Mouse (Mus musculus): ENCODE measurements around the gene Spata18.

- TF ChIP-seq POLR2AphosphoS2 (IDR thresholded peaks at IDR 0.05; ENCODE audit: insufficient read length, low read depth) (no peak), MYOG (IDR thresholded peaks at IDR 0.05; ENCODE audit: control insufficient read depth in 1 of 3, insufficient read depth in 1 of 3, insufficient read length in 2 of 3, low read depth in 2 of 3) (no peak), POLR2A (IDR thresholded peaks at IDR 0.05; ENCODE audit: insufficient read length, low read depth) (no peak), TCF12 (IDR thresholded peaks at IDR 0.05; ENCODE audit: insufficient read depth, poor library complexity, severe bottlenecking) (no peak), MAX (IDR thresholded peaks at IDR 0.05; ENCODE audit: low read depth) (no peak)
Observed at GRCm38 (mm10) chr5:73604964-73605363, 46.2 kb upstream of the Spata18 start.

Data from myocyte (in vitro differentiated cells).